Mouse (Mus musculus) embryo, embryonic 11.5 days (tissue): Measurements from ENCODE around the gene Il9r.
A peak's percentile ranks its signal among the peaks of the same experiment; 100 is the strongest.

ENCODE experiments used
- DNase-seq: peaks from one replicate; pipeline ENCODE4 v3.0.0-alpha.2; 2012; ENCODE audit warnings: low read depth, low spot score

The Il9r gene

GRCm38 (mm10) chr11:32199230-32199629, 849 bp downstream of the Il9r start:
- DNase-seq, result no peak

- no peak for DNase-seq
Measured at GRCm38 (mm10) chr11:32198256-32198955, 1.7 kb downstream of the Il9r start.

- DNase-seq, result no peak
Measured at GRCm38 (mm10) chr11:32197766-32198165, 2.3 kb downstream of the Il9r start.

- DNase-seq, result no peak
Measured at GRCm38 (mm10) chr11:32196727-32197126, 3.4 kb downstream of the Il9r start.

- no peak for DNase-seq
Measured at GRCm38 (mm10) chr11:32195867-32196540, 4.1 kb downstream of the Il9r start.

- DNase-seq, result no peak
Measured at GRCm38 (mm10) chr11:32194626-32195025, 5.5 kb downstream of the Il9r start.

GRCm38 (mm10) chr11:32194086-32194485, 6.0 kb downstream of the Il9r start:
- DNase-seq, result no peak

- no peak for DNase-seq
Measured at GRCm38 (mm10) chr11:32193156-32193555, 6.9 kb downstream of the Il9r start.

- DNase-seq, result no peak
Measured at GRCm38 (mm10) chr11:32190603-32191110, 9.4 kb downstream of the Il9r start.

- DNase-seq, result no peak
Measured at GRCm38 (mm10) chr11:32190119-32190518, 10.0 kb downstream of the Il9r start.

- no peak for DNase-seq
Measured at GRCm38 (mm10) chr11:32189434-32189833, 10.6 kb downstream of the Il9r start.

GRCm38 (mm10) chr11:32188881-32189280, 11.2 kb downstream of the Il9r start:
- no peak for DNase-seq

- DNase-seq, result no peak
Measured at GRCm38 (mm10) chr11:32187256-32187655, 12.8 kb downstream of the Il9r start.

- DNase-seq, result no peak
Measured at GRCm38 (mm10) chr11:32186031-32186430, 14.0 kb downstream of the Il9r start.

- DNase-seq, result no peak
Measured at GRCm38 (mm10) chr11:32184469-32184868, 15.6 kb downstream of the Il9r start.

GRCm38 (mm10) chr11:32181973-32182868, 17.9 kb downstream of the Il9r start:
- peak; percentile 51 for DNase-seq

GRCm38 (mm10) chr11:32181246-32181645, 18.8 kb downstream of the Il9r start:
- DNase-seq, result no peak

- no peak for DNase-seq
Measured at GRCm38 (mm10) chr11:32178506-32178905, 21.6 kb downstream of the Il9r start.

GRCm38 (mm10) chr11:32166683-32167082, 33.4 kb downstream of the Il9r start:
- DNase-seq, result no peak

- DNase-seq, result peak; percentile 74
Measured at GRCm38 (mm10) chr11:32161922-32162804, 37.9 kb downstream of the Il9r start.

GRCm38 (mm10) chr11:32161500-32161899, 38.6 kb downstream of the Il9r start:
- no peak for DNase-seq
